Mouse (Mus musculus): ENCODE measurements around the gene Fbf1. TPM values are rescaled to one million over a fixed set of nuclear protein-coding genes. Genes with fewer than 3 reads are reported as not detected.

Gene Fbf1
- polyA plus RNA-seq, 1 experiment = 26.2 TPM

DNA sequence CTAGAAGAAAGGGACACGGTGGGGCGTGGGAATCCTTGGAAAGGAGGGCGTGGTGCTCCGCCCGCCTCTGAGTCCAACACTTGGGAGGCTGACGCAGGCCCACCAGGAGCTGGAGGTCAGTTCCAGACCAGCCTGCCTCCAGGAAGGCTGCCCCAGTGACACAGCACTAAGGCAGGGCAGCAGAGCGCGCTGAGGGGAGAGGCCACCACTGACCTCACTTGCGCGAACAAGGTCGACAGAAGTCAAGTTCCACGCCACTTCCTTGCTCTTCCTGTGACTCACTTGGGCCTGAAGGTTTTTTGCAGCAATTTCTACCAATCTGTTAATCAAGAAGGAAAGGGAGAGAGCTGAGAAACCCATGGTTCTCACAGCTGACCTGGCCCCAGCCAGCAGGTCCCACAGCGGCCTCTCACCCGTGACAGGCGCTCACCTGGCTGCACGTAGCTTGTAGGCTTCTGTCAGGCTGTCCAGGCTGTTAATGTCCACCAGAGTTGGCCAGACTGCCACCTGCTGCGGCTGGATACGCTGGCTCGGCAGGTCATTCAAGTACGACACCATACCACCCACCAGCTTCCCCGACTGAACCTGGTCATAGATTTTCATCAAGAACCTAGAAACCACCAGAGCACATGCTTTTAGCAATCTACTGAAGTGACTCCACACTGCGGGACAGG is 6.9 kb upstream of the Fbf1 start:
- no peak overlapping the region for H3K9ac ChIP-seq (ENCODE audit: low read depth, poor library complexity, severe bottlenecking)
- H3K4me3 ChIP-seq (ENCODE audit: low read depth, low read length) = no peak overlapping the region
- H3K27ac ChIP-seq (ENCODE audit: insufficient read depth, low read length) = no peak overlapping the region
- no peaks in the 10 kb centered on the region for H3K9me3 ChIP-seq (replicated peaks; ENCODE audit: control insufficient read depth, insufficient read depth, low read length, poor library complexity, severe bottlenecking)
- H3K4me1 ChIP-seq (ENCODE audit: control insufficient read depth, insufficient read depth, low read length) = no peaks in the 10 kb centered on the region
- H3K27me3 ChIP-seq (ENCODE audit: control insufficient read depth, insufficient read depth, low read length, poor library complexity, severe bottlenecking) = no peaks in the 10 kb centered on the region
- H3K36me3 ChIP-seq (ENCODE audit: control insufficient read depth, insufficient read depth, low read length, poor library complexity, severe bottlenecking) = peaks cover 2% of the 10 kb centered on the region; the same call in 1 of the 2 replicates
- no peak for TF ChIP-seq CTCF (IDR thresholded peaks at IDR 0.05; ENCODE audit: low read depth, low read length)
- TF ChIP-seq POLR2A (IDR thresholded peaks at IDR 0.05; ENCODE audit: insufficient read depth, low read length) = no peak
- TF ChIP-seq EP300 (IDR thresholded peaks at IDR 0.05; ENCODE audit: insufficient read depth, low read depth, low read length) = no peak

DNA sequence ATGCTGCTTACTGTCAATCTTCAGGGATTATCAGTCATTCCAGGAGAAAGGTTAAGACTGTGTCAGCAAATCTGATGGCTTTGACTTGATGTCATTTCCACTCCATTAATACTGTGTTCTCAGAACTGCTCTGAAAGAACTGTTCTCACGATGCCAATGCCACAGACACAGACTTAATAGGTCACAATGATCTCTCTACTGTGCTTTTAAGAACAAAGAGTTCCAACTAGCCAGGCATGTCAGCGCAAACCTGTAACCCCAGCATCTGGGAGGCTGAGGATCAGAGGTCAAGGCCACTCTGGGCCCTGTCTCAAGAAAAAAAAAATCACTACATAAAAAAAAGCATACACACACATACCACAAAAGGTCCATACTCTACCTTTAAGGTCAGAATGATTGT is 4.0 kb upstream of the Fbf1 start:
- no peak overlapping the region for H3K4me3 ChIP-seq (ENCODE audit: low read depth, low read length)
- peaks cover 2% of the 10 kb centered on the region; the same call in 1 of the 2 replicates for H3K36me3 ChIP-seq (ENCODE audit: control insufficient read depth, insufficient read depth, low read length, poor library complexity, severe bottlenecking)
- no peak overlapping the region for H3K27ac ChIP-seq (ENCODE audit: insufficient read depth, low read length)
- H3K9me3 ChIP-seq (replicated peaks; ENCODE audit: control insufficient read depth, insufficient read depth, low read length, poor library complexity, severe bottlenecking) = no peaks in the 10 kb centered on the region
- no peaks in the 10 kb centered on the region for H3K4me1 ChIP-seq (ENCODE audit: control insufficient read depth, insufficient read depth, low read length)
- H3K27me3 ChIP-seq (ENCODE audit: control insufficient read depth, insufficient read depth, low read length, poor library complexity, severe bottlenecking) = no peaks in the 10 kb centered on the region
- TF ChIP-seq POLR2A (IDR thresholded peaks at IDR 0.05; ENCODE audit: insufficient read depth, low read length) (no peak), EP300 (IDR thresholded peaks at IDR 0.05; ENCODE audit: insufficient read depth, low read depth, low read length) (no peak), CTCF (IDR thresholded peaks at IDR 0.05; ENCODE audit: low read depth, low read length) (no peak)
- H3K9ac ChIP-seq (ENCODE audit: low read depth, poor library complexity, severe bottlenecking) = no peak overlapping the region

DNA sequence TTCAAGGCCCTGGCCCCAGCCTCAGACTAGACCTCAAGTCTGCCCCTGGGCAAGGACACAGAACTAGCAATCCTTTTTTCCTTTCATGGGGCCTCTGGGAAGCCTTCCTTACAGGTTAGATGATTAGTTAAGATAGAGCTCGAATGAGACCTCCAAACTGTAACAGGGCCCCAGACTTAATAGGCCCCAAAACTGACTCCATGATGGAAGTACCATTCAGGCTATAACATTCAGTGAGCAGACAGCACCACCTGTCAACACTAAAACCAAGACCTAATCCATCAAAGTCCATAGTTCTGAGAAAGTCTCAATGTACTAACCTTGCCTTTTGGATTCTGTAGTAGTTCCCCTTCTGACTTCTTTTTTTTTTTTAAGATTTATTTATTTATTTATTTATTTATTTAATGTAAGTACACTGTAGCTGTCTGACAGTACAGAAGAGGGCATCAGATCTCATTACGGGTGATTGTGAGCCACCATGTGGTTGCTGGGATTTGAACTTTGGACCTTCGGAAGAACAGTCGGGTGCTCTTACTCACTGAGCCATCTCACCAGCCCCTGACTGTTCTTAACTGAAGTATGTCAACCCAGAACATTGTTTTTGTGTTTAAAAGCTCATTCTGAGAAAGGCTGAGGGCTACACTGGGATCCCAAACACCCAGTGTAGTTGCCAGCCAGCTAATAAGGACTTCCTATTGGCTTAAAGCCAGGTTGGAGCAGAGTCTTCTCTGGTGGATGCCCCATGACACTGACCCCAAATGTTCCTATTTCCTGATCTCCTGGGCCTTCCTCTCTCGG is 2.2 kb upstream of the Fbf1 start:
- peaks cover 2% of the 10 kb centered on the region; the same call in 1 of the 2 replicates for H3K36me3 ChIP-seq (ENCODE audit: control insufficient read depth, insufficient read depth, low read length, poor library complexity, severe bottlenecking)
- H3K27ac ChIP-seq (ENCODE audit: insufficient read depth, low read length) = no peak overlapping the region
- H3K4me1 ChIP-seq (ENCODE audit: control insufficient read depth, insufficient read depth, low read length) = no peaks in the 10 kb centered on the region
- no peak overlapping the region for H3K9ac ChIP-seq (ENCODE audit: low read depth, poor library complexity, severe bottlenecking)
- H3K4me3 ChIP-seq (ENCODE audit: low read depth, low read length) = no peak overlapping the region
- H3K9me3 ChIP-seq (replicated peaks; ENCODE audit: control insufficient read depth, insufficient read depth, low read length, poor library complexity, severe bottlenecking) = no peaks in the 10 kb centered on the region
- TF ChIP-seq EP300 (IDR thresholded peaks at IDR 0.05; ENCODE audit: insufficient read depth, low read depth, low read length) = no peak
- TF ChIP-seq CTCF (IDR thresholded peaks at IDR 0.05; ENCODE audit: low read depth, low read length) = no peak
- no peak for TF ChIP-seq POLR2A (IDR thresholded peaks at IDR 0.05; ENCODE audit: insufficient read depth, low read length)
- H3K27me3 ChIP-seq (ENCODE audit: control insufficient read depth, insufficient read depth, low read length, poor library complexity, severe bottlenecking) = no peaks in the 10 kb centered on the region

DNA sequence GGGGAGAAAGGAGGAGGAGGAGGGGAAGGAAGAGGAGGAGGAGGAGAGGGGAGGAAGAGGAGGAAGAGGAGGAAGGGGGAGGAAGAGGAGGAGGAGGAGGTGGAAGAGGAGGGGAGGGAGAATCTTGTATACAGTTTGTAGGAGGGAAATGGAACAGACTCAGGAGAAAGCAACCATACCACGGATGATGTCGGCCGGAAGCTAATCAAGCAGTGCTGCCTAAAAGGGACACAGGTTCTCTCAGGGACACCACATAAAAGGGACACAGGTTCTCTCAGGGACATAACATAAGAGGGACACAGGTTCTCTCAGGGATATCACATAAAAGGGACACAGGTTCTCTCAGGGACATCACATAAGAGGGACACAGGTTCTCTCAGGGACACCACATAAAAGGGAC is 1.2 kb upstream of the Fbf1 start:
- no peak overlapping the region for H3K4me3 ChIP-seq (ENCODE audit: low read depth, low read length)
- H3K36me3 ChIP-seq (ENCODE audit: control insufficient read depth, insufficient read depth, low read length, poor library complexity, severe bottlenecking) = peaks cover 2% of the 10 kb centered on the region; the same call in 1 of the 2 replicates
- H3K9ac ChIP-seq (ENCODE audit: low read depth, poor library complexity, severe bottlenecking) = no peak overlapping the region
- no peaks in the 10 kb centered on the region for H3K27me3 ChIP-seq (ENCODE audit: control insufficient read depth, insufficient read depth, low read length, poor library complexity, severe bottlenecking)
- no peaks in the 10 kb centered on the region for H3K4me1 ChIP-seq (ENCODE audit: control insufficient read depth, insufficient read depth, low read length)
- no peak overlapping the region for H3K27ac ChIP-seq (ENCODE audit: insufficient read depth, low read length)
- no peak for TF ChIP-seq EP300 (IDR thresholded peaks at IDR 0.05; ENCODE audit: insufficient read depth, low read depth, low read length)
- no peak for TF ChIP-seq POLR2A (IDR thresholded peaks at IDR 0.05; ENCODE audit: insufficient read depth, low read length)
- TF ChIP-seq CTCF (IDR thresholded peaks at IDR 0.05; ENCODE audit: low read depth, low read length) = no peak
- H3K9me3 ChIP-seq (replicated peaks; ENCODE audit: control insufficient read depth, insufficient read depth, low read length, poor library complexity, severe bottlenecking) = no peaks in the 10 kb centered on the region

DNA sequence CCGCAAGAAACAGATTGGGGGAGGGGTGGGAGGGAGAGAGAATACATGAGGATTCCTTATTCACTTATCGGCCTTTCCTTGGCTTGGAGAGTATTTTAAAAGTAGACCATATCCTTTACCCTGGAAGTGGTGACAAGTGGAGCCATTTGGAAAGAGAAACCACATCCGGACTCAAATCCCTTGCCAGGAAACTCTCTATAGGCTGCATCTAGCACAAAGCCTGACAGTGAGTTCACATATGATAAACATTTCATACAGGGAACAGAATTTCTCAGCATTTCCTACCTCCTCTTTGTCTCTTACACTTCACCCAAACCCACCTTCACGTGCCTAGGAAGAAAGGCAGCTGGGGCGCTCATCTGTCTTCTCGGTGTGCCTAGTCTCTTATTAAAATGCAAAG is 734 bp downstream of the Fbf1 start:
- no peak for TF ChIP-seq POLR2A (IDR thresholded peaks at IDR 0.05; ENCODE audit: insufficient read depth, low read length)
- no peak for TF ChIP-seq EP300 (IDR thresholded peaks at IDR 0.05; ENCODE audit: insufficient read depth, low read depth, low read length)
- no peak for TF ChIP-seq CTCF (IDR thresholded peaks at IDR 0.05; ENCODE audit: low read depth, low read length)
- Histone ChIP-seq H3K27me3 (ENCODE audit: control insufficient read depth, insufficient read depth, low read length, poor library complexity, severe bottlenecking) (no peaks in the 10 kb centered on the region), H3K4me1 (ENCODE audit: control insufficient read depth, insufficient read depth, low read length) (no peaks in the 10 kb centered on the region), H3K9ac (ENCODE audit: low read depth, poor library complexity, severe bottlenecking) (peak overlapping the region; percentile 37), H3K4me3 (ENCODE audit: low read depth, low read length) (peak overlapping the region; percentile 68), H3K9me3 (replicated peaks; ENCODE audit: control insufficient read depth, insufficient read depth, low read length, poor library complexity, severe bottlenecking) (no peaks in the 10 kb centered on the region), H3K27ac (ENCODE audit: insufficient read depth, low read length) (no peak overlapping the region), H3K36me3 (ENCODE audit: control insufficient read depth, insufficient read depth, low read length, poor library complexity, severe bottlenecking) (no peaks in the 10 kb centered on the region)

DNA sequence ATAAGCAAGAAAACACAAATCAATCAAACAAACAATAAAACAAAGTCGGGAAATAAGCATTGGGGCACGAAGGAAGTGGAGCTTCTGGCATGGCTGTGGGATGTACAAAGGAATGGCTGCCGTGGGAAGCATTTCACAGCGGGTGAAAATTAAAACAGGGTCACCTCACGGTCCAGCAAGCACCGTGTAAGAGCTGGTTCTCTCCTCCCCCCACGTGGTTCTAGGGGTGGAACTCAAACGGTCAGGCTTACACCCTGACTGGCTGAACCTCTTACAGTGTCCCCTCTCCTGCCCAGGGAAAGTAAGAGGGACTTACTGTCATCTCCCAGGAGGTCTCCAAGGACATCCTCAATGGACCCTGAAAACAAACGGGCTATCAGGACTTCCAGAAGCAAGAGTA is 5.0 kb downstream of the Fbf1 start:
- Histone ChIP-seq H3K27ac (ENCODE audit: insufficient read depth, low read length) (no peak overlapping the region), H3K36me3 (ENCODE audit: control insufficient read depth, insufficient read depth, low read length, poor library complexity, severe bottlenecking) (no peaks in the 10 kb centered on the region), H3K27me3 (ENCODE audit: control insufficient read depth, insufficient read depth, low read length, poor library complexity, severe bottlenecking) (no peaks in the 10 kb centered on the region), H3K9me3 (replicated peaks; ENCODE audit: control insufficient read depth, insufficient read depth, low read length, poor library complexity, severe bottlenecking) (no peaks in the 10 kb centered on the region), H3K9ac (ENCODE audit: low read depth, poor library complexity, severe bottlenecking) (no peak overlapping the region), H3K4me3 (ENCODE audit: low read depth, low read length) (no peak overlapping the region), H3K4me1 (ENCODE audit: control insufficient read depth, insufficient read depth, low read length) (peaks cover 4% of the 10 kb centered on the region)
- TF ChIP-seq POLR2A (IDR thresholded peaks at IDR 0.05; ENCODE audit: insufficient read depth, low read length) (no peak), EP300 (IDR thresholded peaks at IDR 0.05; ENCODE audit: insufficient read depth, low read depth, low read length) (no peak), CTCF (IDR thresholded peaks at IDR 0.05; ENCODE audit: low read depth, low read length) (no peak)

All from ES-Bruce4 (cell line).